Mouse (Mus musculus): ENCODE results near the gene Gpa33.

GRCm38 (mm10) chr1:166204171-166204570 lies 74.1 kb downstream of the Gpa33 start:
- TF ChIP-seq EP300 (IDR thresholded peaks at IDR 0.05; ENCODE audit: insufficient read depth, low read depth, low read length), result no peak
- TF ChIP-seq CTCF (IDR thresholded peaks at IDR 0.05), result no peak
